Mouse (Mus musculus) 3T3-L1 (cell line): ENCODE measurements around the gene Cyp2f2.

Experiments used
- DNase-seq: peaks from one replicate; pipeline ENCODE4 v3.0.0-alpha.2; 2015; ENCODE audit warnings: low read depth, low spot score

The Cyp2f2 gene

GRCm38 (mm10) chr7:27153205-27153764 is 33.6 kb downstream of the Cyp2f2 start, which contains the start of gene Cyp2t4:
Gene Cyp2t4 (plus strand): TSS chr7:27153714.
- DNase-seq: no peak

GRCm38 (mm10) chr7:27156005-27156404 is 36.3 kb downstream of the Cyp2f2 start:
- no peak for DNase-seq

- DNase-seq: no peak
These were observed 38.5 kb downstream of the Cyp2f2 start for GRCm38 (mm10) chr7:27158171-27158570.

- DNase-seq: no peak
These were observed 39.5 kb downstream of the Cyp2f2 start for GRCm38 (mm10) chr7:27159256-27159655.

GRCm38 (mm10) chr7:27159882-27160281 is 40.2 kb downstream of the Cyp2f2 start:
- DNase-seq: peak; percentile 88

- no peak for DNase-seq
These were observed 41.2 kb downstream of the Cyp2f2 start for GRCm38 (mm10) chr7:27160921-27161320.

- DNase-seq: peak; percentile 70
These were observed 42.0 kb downstream of the Cyp2f2 start for GRCm38 (mm10) chr7:27161744-27162143.

- DNase-seq: no peak
These were observed 43.2 kb downstream of the Cyp2f2 start for GRCm38 (mm10) chr7:27162780-27163449.

- DNase-seq: no peak
These were observed 43.7 kb downstream of the Cyp2f2 start for GRCm38 (mm10) chr7:27163450-27163805.

- no peak for DNase-seq
These were observed 44.6 kb downstream of the Cyp2f2 start for GRCm38 (mm10) chr7:27164112-27164947.

GRCm38 (mm10) chr7:27165007-27165655 is 45.4 kb downstream of the Cyp2f2 start:
- no peak for DNase-seq

- no peak for DNase-seq
These were observed 46.0 kb downstream of the Cyp2f2 start for GRCm38 (mm10) chr7:27165696-27166095.

GRCm38 (mm10) chr7:27166229-27166613 is 46.5 kb downstream of the Cyp2f2 start:
- DNase-seq: peak; percentile 72

GRCm38 (mm10) chr7:27166614-27167474 is 47.1 kb downstream of the Cyp2f2 start, which contains the start of gene Egln2:
Gene Egln2 (minus strand): TSS chr7:27166802.
- DNase-seq: peak; percentile 85

- DNase-seq: no peak
These were observed 47.9 kb downstream of the Cyp2f2 start for GRCm38 (mm10) chr7:27167475-27168094.

- DNase-seq: no peak
These were observed 48.7 kb downstream of the Cyp2f2 start for GRCm38 (mm10) chr7:27168371-27168770.

GRCm38 (mm10) chr7:27170981-27171380 is 51.3 kb downstream of the Cyp2f2 start:
- DNase-seq: no peak

GRCm38 (mm10) chr7:27174496-27174895 is 54.8 kb downstream of the Cyp2f2 start:
- DNase-seq: no peak

- no peak for DNase-seq
These were observed 55.2 kb downstream of the Cyp2f2 start for GRCm38 (mm10) chr7:27174896-27175295.

- DNase-seq: no peak
These were observed 58.2 kb downstream of the Cyp2f2 start for GRCm38 (mm10) chr7:27177942-27178323.
